ENCODE assay signal across 11 mouse cellular contexts in genomic region chr17:63070161-63070761, GRCm38 (mm10).
DNase-seq lines count a peak whose midpoint lies in the region; ATAC-seq and TF ChIP-seq lines count a peak whose summit lies in the region.
"Had no signal": no experiment of that assay in that cellular context is flagged by ENCODE, and none has a peak within 500 bp of the region (broad histone marks: within the 10 kb centered on the region; RNA-seq: fewer than 3 reads in every experiment).

No protein-coding gene starts in this region.

- 19% methylated on average over 5 of the region's 5 CpGs for WGBS in midbrain, embryonic 11.5 days

- H3K36me3 ChIP-seq in midbrain, embryonic 11.5 days (ENCODE audit: control insufficient read depth, insufficient read depth, low read length): no peaks in the 10 kb centered on the region
- H3K36me3 ChIP-seq: liver, embryonic 13.5 days had no signal

- ATAC-seq in midbrain, embryonic 11.5 days (ENCODE audit: low FRiP score): peak; percentile 75
- ATAC-seq in megakaryocyte-erythroid progenitor cell, adult 5-6 weeks (replicated peaks; ENCODE audit: low FRiP score, low TSS enrichment, poor library complexity, severe bottlenecking): no peak

- no peaks in the 10 kb centered on the region; the same call in 1 of the 2 replicates for H3K27me3 ChIP-seq in midbrain, embryonic 11.5 days (ENCODE audit: control insufficient read depth, insufficient read depth, low read length)
- H3K27me3 ChIP-seq: liver, embryonic 13.5 days had no signal

- H3K4me2 ChIP-seq in midbrain, embryonic 11.5 days: no peak overlapping the region
- H3K4me2 ChIP-seq: liver, embryonic 13.5 days had no signal

- TF ChIP-seq CTCF in brain, embryonic 14.5 days (IDR thresholded peaks at IDR 0.05; ENCODE audit: borderline replicate concordance, extremely low read depth, insufficient read depth, insufficient read length): no peak

- intact Hi-C loops in gastrocnemius, postnatal 36 days (cut with DNase I): no loop called here

- no peak for TF ChIP-seq POLR2A in brain, embryonic 14.5 days (IDR thresholded peaks at IDR 0.05; ENCODE audit: borderline replicate concordance, extremely low read depth, insufficient read depth, insufficient read length, poor library complexity, severe bottlenecking)

- no peaks in the 10 kb centered on the region for H3K9me3 ChIP-seq in midbrain, embryonic 11.5 days (ENCODE audit: control insufficient read depth, low read length)
- H3K9me3 ChIP-seq: liver, embryonic 13.5 days had no signal

- H3K4me3 ChIP-seq in midbrain, embryonic 11.5 days (ENCODE audit: low read depth, low read length): no peak overlapping the region
- H3K4me3 ChIP-seq: liver, embryonic 13.5 days had no signal

- no peak overlapping the region for H3K9ac ChIP-seq in midbrain, embryonic 11.5 days (ENCODE audit: low read length)
- H3K9ac ChIP-seq: liver, embryonic 13.5 days had no signal

- peaks cover 25% of the 10 kb centered on the region for H3K4me1 ChIP-seq in midbrain, embryonic 11.5 days (ENCODE audit: control insufficient read depth, insufficient read depth, low read length)
- H3K4me1 ChIP-seq: liver, embryonic 13.5 days had no signal

- peak overlapping the region; percentile 37 for H3K27ac ChIP-seq in midbrain, embryonic 11.5 days (ENCODE audit: low read depth, low read length)
- H3K27ac ChIP-seq: liver, embryonic 13.5 days had no signal

- peak; percentile 55 for DNase-seq in embryo, embryonic 10 days (ENCODE audit: low spot score)
- DNase-seq in embryo, embryonic 9.5 days (ENCODE audit: extremely low spot score): no peak
- peak; percentile 40 for DNase-seq in brain, embryonic 14.5 days (ENCODE audit: low read depth)
- DNase-seq in forelimb bud, embryonic 11.5 days (ENCODE audit: low read depth, low spot score): peak; percentile 34
- peak; percentile 90 for DNase-seq in midbrain, embryonic 11.5 days (ENCODE audit: low spot score, missing footprints)
- no peak for DNase-seq in urinary bladder, postnatal 4 days (ENCODE audit: low spot score in 2 of 2)
- DNase-seq in gastrocnemius, postnatal 36 days: no peak
- DNase-seq: adrenal gland, adult 8-10 months; liver, embryonic 13.5 days; lung, postnatal 14 days had no signal

Comparison
In these comparisons a context has a peak if more than half of its experiments do, and no peak if none do; other contexts are left out.
1. DNase-seq: peak in embryo, embryonic 10 days (single experiment), brain, embryonic 14.5 days (single experiment), forelimb bud, embryonic 11.5 days (single experiment) and midbrain, embryonic 11.5 days (single experiment); none in embryo, embryonic 9.5 days (single experiment), urinary bladder, postnatal 4 days (0 of 2) and gastrocnemius, postnatal 36 days (0 of 2).